Mouse (Mus musculus): ENCODE results near the gene Mvb12a. TPM values are rescaled to one million over a fixed set of nuclear protein-coding genes. Genes with fewer than 3 reads are reported as not detected.

The Mvb12a gene
- total RNA-seq, 2 experiments from 2014 or later, result 37.4 to 40.7 TPM

- intact Hi-C loops (cut with DNase I), result loop anchor here (5.0 to 10.0 kb wide), 2 partner anchors 37 to 105 kb away; partner anchors contain the start of gene Fam129c
- DNase-seq, result no peak
Measured at GRCm38 (mm10) chr8:71560071-71560470, 17.3 kb downstream of the Mvb12a start.

- intact Hi-C loops (cut with DNase I), result loop anchor here (5.0 to 10.0 kb wide), 2 partner anchors 37 to 104 kb away; partner anchors contain the start of gene Fam129c
- no peak for DNase-seq
Measured at GRCm38 (mm10) chr8:71560765-71561164, 18.0 kb downstream of the Mvb12a start.

GRCm38 (mm10) chr8:71561401-71561800 lies 18.7 kb downstream of the Mvb12a start:
- peak; percentile 62 for DNase-seq
- intact Hi-C loops (cut with DNase I), result loop anchor here (5.0 to 10.0 kb wide), 2 partner anchors 36 to 103 kb away; partner anchors contain the start of gene Fam129c

DNA sequence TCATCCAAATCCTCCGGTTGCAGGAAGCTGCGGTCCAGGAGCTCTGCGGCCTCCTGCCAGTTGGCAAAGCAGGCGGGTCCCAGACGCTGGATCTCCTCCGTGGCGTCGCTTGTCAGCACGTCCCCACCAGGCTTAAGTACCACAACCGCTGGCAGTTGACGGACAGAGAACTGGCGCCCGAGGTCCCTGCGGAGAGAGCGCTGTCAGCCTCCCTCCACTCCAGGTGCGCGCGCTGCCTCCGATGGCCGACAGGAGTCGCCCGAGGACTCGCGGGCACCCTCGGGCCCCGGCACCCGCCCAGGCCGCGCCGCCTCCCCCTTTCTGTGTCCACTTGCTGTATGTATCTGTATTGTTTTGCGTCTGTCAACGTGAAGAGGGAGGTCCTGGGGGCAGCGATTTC lies 20.0 kb downstream of the Mvb12a start:
- peak; percentile 81 for DNase-seq
- intact Hi-C loops (cut with DNase I), result loop anchor here (5.0 to 10.0 kb wide), 2 partner anchors 35 to 102 kb away; partner anchors contain the start of gene Fam129c

DNA sequence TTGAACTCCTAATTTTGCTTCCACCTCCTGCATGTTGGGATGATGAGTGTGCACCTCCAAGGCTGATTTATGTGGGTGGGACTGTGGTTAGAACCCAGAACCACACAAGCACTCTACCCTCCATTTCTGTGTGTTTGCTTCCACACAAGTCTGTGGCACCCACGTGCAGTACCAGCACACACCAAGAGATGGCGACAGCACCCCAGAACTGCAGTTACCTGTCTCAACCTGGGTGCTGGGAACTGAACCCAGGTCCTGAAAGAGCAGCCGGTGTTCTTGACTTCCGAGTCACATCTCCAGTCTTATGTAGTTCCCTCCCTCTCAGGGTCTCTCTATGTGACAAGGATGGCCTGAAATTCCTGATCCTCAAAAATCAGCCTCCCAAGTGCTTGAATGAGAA lies 21.3 kb downstream of the Mvb12a start:
- DNase-seq, result no peak
- intact Hi-C loops (cut with DNase I), result loop anchor here (5.0 to 10.0 kb wide), 2 partner anchors 33 to 101 kb away; partner anchors contain the start of gene Fam129c

GRCm38 (mm10) chr8:71566501-71566900 lies 23.8 kb downstream of the Mvb12a start, which contains the start of gene Nxnl1:
Nxnl1 (minus strand) TSS chr8:71566601.
- no peak for DNase-seq
- intact Hi-C loops (cut with DNase I), result loop anchor here (10.0 kb wide), 1 partner anchor 98 kb away; no protein-coding TSS in a partner anchor

GRCm38 (mm10) chr8:71567587-71567986 lies 24.9 kb downstream of the Mvb12a start:
- intact Hi-C loops (cut with DNase I), result loop anchor here (10.0 kb wide), 1 partner anchor 97 kb away; no protein-coding TSS in a partner anchor
- no peak for DNase-seq

- peak; percentile 94 for DNase-seq
- intact Hi-C loops (cut with DNase I), result loop anchor here (10.0 kb wide), 1 partner anchor 96 kb away; no protein-coding TSS in a partner anchor
Measured at GRCm38 (mm10) chr8:71568387-71568937, 25.7 kb downstream of the Mvb12a start, which contains the start of gene Slc27a1. Slc27a1 (plus strand) TSS chr8:71568882.

GRCm38 (mm10) chr8:71568941-71569340 lies 26.2 kb downstream of the Mvb12a start:
- intact Hi-C loops (cut with DNase I), result loop anchor here (10.0 kb wide), 1 partner anchor 96 kb away; no protein-coding TSS in a partner anchor
- no peak for DNase-seq

- peak; percentile 87 for DNase-seq
- intact Hi-C loops (cut with DNase I), result loop anchor here (10.0 kb wide), 1 partner anchor 95 kb away; no protein-coding TSS in a partner anchor
Measured at GRCm38 (mm10) chr8:71569366-71570290, 26.9 kb downstream of the Mvb12a start.

DNA sequence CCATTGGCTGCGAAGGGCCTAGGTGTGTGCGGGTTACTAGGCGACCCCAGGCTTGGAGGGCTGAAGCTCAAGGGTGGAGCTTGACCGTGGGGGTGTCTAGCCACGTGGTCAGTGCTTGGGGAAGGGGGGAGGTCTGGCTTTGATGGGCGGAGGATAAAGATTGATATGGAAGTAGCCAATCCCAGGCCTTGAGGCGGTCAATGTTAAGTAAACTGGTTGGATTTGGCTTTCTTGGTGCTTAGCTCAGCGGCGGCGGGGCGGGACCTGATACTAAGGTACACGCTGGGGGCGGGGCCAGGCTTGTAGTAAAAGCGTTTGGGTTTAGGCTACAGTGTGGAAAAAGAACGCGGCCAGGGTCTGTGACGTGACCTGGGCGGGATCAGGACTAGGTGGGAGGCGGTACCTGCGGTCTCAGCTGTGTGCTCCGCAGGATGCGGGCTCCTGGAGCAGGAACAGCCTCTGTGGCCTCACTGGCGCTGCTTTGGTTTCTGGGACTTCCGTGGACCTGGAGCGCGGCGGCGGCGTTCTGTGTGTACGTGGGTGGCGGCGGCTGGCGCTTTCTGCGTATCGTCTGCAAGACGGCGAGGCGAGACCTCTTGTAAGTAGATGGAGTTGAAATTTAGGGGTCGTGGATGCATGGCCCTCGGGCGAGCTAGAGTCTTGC lies 27.7 kb downstream of the Mvb12a start:
- peak; percentile 95 for DNase-seq
- intact Hi-C loops (cut with DNase I), result no loop called here

DNA sequence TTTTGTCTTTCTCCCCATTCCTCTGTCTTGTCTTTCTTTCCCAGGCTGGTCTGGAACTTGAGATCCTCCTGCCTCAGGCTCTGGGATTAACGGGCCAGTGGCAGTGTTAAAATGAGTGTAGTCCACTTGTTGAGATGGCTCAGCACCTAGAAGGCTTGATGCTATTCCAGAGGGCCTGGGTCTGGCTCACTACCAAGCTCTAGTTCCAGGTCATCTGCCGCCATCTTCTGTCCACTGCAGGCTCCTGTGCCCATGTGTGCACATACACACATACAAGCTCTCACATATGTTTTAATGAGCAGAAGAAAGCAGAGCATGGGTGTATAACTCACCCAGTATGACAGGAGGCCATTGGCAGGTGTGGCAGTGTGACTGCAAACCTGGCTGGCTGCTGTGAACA lies 29.4 kb downstream of the Mvb12a start:
- intact Hi-C loops (cut with DNase I), result no loop called here
- no peak for DNase-seq

DNA sequence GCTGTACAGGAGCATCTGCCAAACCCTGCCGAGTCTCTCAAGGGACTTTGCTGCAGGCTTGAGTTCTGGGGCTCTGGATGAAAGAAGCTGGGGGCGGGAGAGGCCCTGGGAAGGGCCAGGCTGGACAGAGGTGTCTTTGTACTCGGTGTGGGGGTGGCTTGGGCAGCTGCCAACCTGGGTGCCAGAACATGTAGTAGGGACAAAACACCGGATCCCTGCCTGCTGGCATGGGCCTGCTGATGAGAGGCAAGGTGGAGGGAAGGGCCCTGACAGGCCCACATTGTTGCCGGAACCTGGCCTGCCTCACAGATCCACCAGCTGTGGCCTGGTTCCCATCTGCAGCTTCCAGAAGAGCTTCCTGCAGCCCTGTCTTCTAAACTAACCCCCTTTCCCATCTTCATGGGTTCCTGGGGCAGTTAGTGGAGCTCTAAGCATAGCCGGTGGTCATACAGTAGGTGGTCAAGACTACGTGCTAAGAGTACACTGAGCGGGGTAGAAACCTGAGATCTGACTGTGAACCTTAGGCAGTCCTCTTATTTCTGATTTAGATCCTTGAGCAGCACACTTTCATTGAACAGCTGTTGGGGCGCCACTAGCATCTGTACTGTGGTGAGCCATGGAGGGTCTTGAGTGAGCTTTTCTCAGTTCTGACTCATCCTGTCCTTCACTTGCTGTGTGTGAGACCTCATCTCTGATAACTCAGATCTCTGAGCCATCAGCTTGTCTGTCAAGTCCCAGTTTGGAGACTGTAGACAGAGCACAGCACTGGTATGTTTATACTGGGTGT lies 30.3 kb downstream of the Mvb12a start:
- peak; percentile 89 for DNase-seq
- intact Hi-C loops (cut with DNase I), result no loop called here

DNA sequence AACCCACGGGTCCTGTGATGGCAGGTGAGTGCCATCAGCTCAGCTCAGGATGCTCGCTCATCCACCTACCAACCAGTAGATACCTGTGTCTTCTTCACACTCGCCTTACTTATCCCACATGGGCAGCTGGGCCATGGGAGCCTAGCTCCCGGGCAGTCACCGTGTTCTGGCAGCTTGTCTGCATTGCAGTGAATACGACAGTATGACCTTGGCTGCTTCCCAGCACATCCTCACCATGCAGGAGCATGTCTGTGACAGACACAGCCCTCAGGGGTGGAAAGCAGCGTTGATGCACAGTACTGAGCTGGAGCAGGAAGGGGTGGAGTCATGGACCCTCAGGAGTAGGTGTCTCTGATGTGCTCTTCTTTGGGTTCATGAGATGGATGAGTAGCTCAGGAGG lies 31.7 kb downstream of the Mvb12a start:
- intact Hi-C loops (cut with DNase I), result no loop called here
- no peak for DNase-seq

DNA sequence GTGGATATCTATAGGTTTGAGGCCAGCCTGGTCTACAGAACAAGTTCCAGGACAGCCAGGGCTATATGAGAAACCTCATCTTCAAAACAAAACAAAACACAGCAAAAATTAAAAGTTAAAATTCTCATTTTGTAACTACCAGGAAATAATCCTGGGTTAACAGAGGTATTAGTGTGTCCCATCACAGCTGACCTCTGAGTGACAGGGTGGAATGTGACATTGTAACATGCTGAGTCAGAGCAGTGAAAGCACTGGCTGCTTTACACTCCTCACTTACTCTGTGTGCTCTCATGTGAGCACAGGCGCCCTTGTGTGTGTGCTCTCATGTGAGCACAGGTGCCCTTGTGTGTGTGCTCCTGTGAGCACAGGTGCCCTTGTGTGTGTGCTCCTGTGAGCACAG lies 32.3 kb downstream of the Mvb12a start:
- DNase-seq, result no peak
- intact Hi-C loops (cut with DNase I), result no loop called here

GRCm38 (mm10) chr8:71577856-71578387 lies 35.2 kb downstream of the Mvb12a start:
- intact Hi-C loops (cut with DNase I), result no loop called here
- no peak for DNase-seq

DNA sequence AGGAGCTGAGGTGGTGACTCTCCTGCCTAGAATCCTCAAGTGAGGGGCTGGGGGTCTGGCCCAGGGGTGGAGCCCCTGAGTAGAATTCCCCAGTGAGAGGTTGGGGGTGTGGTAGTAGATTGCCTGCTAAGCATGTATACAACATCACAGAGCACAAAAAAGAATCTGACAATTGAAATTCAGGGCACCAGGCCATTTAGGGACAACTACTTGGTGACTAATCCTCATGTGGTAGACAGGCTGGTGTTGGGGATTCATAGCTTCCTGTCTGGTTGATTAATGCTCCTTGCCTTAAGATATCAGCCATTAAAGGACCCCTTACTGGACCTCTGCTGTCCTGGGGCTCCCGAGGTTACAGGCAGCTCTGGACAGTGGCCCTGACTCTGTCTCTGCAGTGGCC lies 36.3 kb downstream of the Mvb12a start:
- intact Hi-C loops (cut with DNase I), result no loop called here
- DNase-seq, result no peak

GRCm38 (mm10) chr8:71579476-71579875 lies 36.8 kb downstream of the Mvb12a start:
- intact Hi-C loops (cut with DNase I), result no loop called here
- no peak for DNase-seq

GRCm38 (mm10) chr8:71580201-71580600 lies 37.5 kb downstream of the Mvb12a start:
- peak; percentile 55 for DNase-seq
- intact Hi-C loops (cut with DNase I), result no loop called here
